Mouse (Mus musculus) mammary gland, adult 2 months (tissue): ENCODE measurements around the gene Stk38. TPM values are rescaled to one million over a fixed set of nuclear protein-coding genes. Genes with fewer than 3 reads are reported as not detected.

Experiments
- polyA plus RNA-seq: library from polyadenylated mRNA; depleted of rRNA; stranded (reverse); fragments of >200 nt; gene quantifications from 2 replicates; pipeline ENCODE4 v1.2.3, GENCODE M21; 2012; ENCODE audit warnings: low replicate concordance; rRNA removed

Gene Stk38
- polyA plus RNA-seq, result 118 and 185 TPM in 2 replicates

GRCm38 (mm10) chr17:29007641-29008325 is at the start of gene Stk38:
Gene Stk38 (minus strand): TSS chr17:29007995.

DNA sequence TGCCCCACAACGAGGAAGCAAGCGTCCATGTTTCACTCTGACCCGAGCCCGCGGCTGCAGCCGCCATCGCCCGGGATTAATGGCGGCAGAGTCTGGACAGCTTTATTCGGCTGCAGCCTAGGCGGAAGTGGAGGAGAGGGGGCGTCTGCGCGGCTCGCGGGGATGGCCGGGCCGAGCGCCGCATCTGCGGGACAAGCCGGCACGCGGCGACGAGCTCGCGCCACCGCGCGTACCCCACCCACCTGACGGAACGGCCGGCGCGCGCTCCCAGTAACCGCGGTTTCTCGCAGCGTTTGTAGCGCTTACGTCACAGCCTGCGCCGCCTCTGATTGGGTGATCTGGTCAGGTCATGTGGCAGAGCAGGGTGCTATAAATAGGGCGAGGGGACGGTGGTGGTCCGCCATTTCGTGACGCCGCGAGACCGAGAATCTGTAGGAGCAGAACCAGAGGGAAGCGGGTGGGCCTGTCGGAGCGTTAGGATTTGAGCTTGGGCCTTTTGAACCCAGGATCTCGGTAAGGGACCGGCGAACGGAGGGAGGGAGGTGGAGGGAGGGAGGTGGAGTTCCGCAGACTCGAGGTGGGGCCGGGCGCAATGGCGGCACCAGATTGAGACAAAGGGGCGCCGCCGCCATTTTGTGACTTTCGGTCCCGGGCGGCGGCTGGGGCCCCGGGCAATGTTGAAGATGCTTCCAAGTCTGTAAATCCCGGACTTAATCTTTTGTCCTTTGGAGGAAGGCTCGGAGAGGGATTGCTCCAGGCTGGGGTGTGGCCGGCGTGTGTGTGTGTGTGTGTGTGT is 24.7 kb upstream of the Stk38 start, which contains the start of gene Srsf3:
Gene Srsf3, plus strand, starts transcription at position 355 of the 796 bp plus-strand sequence.

DNA sequence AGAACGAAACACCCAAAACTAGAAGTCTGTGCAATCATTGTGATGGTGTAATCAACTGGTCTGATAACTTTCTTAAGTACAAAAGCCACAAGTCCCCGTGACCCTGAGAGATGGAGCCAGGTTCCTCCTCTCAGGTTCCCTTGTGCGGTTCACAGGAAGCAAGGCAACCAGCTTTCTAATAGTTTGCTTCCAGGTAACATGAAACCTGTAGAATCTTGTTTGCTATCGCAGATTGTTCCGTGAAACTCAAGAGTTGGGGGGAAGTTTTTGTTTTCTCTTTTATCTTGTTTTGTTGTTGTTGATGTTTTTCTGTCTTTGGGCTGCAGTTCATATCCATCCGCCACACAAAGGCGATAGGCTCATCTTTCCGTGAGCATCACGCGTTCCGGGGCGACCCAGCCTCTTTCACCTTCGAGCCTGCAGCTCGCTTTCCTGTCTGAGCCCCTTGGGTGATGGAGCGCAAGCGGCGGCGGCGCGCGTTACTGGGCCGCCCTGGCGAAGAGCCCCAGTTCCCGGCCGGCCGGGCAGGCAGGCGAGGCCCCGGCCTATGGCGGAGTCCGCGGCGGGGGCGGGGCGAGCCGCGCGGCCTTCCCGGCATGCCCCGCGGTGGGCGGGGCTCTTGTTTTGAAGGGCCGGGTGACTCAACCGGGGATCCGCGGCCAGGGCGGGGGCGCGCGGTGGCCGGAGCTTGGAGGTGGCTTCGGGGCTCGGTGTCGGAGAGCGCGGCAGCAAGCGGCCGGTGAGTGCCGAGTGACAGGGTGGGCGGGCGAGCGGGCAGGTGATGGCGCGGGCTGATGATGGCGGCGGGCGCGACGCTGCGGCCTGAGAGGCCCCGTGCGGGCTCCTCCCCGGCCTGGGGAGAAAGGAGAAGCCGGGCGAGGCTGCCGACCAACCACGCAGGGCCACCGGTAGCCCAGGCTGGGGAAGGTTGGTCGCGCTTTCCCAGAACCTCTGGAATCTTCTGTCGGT is 55.7 kb downstream of the Stk38 start, which contains the start of gene Kctd20:
Gene Kctd20, plus strand, starts transcription at position 120 of the 969 bp plus-strand sequence.

DNA sequence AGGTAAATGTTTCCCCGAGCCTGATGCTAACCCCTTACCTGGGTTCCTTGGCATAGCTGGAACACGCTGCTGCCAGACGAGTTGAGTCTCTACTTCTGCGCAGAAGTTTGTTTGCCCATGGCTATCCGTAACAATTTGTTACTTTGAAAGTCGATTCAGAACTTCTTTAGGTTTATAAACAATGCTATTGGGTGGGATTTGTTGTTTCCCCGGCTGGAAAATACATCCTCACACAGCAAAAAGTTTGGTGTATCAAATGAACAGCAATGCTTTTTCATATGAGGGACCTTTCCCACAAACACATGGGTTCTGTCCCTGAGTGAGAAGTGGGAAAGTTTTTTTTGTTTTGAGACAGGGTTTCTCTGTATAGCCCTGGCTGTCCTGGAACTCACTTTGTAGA is 64.1 kb downstream of the Stk38 start, which contains the start of gene Pxt1:
Gene Pxt1, minus strand, starts transcription at position 101 of the 400 bp plus-strand sequence.

Other genes starting within 250 kb of the Stk38 start
- 11.3 and 15.1 TPM in 2 replicates for gene Mapk13, start 238.7 kb downstream of the Stk38 start, polyA plus RNA-seq
- gene Brpf3, start 206.9 kb downstream of the Stk38 start, polyA plus RNA-seq, result 32.5 and 36.3 TPM in 2 replicates
- 0.04 and 0.36 TPM in 2 replicates for gene Pnpla1, start 149.6 kb downstream of the Stk38 start, polyA plus RNA-seq
- gene 4930539E08Rik, start 92.7 kb downstream of the Stk38 start, polyA plus RNA-seq, result 0.27 and 0.68 TPM in 2 replicates
- gene Pxt1, start 64.2 kb downstream of the Stk38 start, polyA plus RNA-seq, result 3.3 and 5.0 TPM in 2 replicates
- 56.6 and 72.2 TPM in 2 replicates for gene Kctd20, start 56.0 kb downstream of the Stk38 start, polyA plus RNA-seq
- 106 and 172 TPM in 2 replicates for gene Srsf3, start 24.6 kb upstream of the Stk38 start, polyA plus RNA-seq
- gene Cdkn1a, start 83.0 kb upstream of the Stk38 start, polyA plus RNA-seq, result 30.1 and 55.3 TPM in 2 replicates
- gene Rab44, start 106.2 kb upstream of the Stk38 start, polyA plus RNA-seq, result 3.8 and 3.9 TPM in 2 replicates
- 1.5 and 1.7 TPM in 2 replicates for gene Cpne5, start 230.2 kb upstream of the Stk38 start, polyA plus RNA-seq